Mouse (Mus musculus): Measurements from ENCODE around the gene Trappc11.
"Not testable (repeated sequence)": the region's sequence is repeated elsewhere in the genome, so short reads cannot be mapped to it uniquely, and the experiment has no call there.

The Trappc11 gene

DNA sequence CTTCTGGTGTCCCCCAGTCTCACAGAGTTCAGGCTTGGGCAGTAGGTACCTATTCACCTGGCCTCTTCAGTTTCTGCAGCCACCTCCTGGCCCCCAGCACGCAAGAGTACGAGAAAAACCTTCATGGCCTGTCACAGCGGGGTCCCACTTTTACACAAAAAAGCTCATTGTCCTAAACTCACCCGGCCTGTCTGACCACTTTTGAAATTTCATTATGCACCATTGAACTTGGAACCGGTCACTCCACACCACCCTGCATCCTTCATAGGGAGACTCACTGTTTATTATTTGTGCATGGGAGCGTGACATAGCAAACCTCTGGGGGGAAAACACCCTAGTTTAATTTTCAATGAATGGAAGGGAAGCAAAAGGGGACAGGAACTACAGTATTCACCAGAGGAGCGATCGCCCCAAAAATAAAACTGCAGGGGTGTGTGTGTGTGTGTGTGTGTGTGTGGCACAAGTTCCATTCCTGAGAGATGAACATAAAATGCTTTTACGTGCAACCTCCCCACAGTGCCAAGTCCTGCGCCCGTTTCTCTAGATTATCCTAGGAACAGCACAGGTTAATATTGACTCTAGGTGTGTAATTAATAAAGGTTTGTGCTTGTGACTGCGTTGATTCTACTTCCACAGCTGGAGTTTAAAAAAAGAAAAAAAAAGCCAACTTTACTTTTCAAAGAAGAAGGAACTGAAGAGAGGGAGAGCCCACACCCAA lies 50.8 kb downstream of the Trappc11 start:
- no peak for DNase-seq

- peak; percentile 7 for DNase-seq
Observed at GRCm38 (mm10) chr8:47480039-47480438, 53.2 kb downstream of the Trappc11 start.

GRCm38 (mm10) chr8:47461650-47462049 lies 71.6 kb downstream of the Trappc11 start:
- no peak for DNase-seq

- no peak for DNase-seq
Observed at GRCm38 (mm10) chr8:47459216-47459749, 74.0 kb downstream of the Trappc11 start.

DNA sequence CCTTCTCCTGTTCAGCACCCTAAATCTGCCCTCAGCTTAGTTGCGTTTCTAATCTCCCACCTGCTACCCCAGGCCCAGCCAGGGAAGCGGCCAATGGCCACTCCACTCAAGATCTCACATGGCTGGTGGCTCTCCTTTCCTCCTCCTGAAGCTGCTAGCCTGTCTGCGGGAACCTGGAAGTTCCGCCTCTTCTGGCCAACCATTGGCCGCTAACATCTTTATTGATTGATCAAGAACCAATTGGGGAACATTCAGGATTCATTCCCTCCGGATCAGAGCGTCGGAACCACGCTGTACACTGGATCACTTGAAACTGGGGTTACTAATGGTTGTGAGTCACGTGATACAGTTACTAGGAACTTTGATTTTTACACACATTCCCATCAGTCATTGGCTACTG lies 74.7 kb downstream of the Trappc11 start:
- no peak for DNase-seq

DNA sequence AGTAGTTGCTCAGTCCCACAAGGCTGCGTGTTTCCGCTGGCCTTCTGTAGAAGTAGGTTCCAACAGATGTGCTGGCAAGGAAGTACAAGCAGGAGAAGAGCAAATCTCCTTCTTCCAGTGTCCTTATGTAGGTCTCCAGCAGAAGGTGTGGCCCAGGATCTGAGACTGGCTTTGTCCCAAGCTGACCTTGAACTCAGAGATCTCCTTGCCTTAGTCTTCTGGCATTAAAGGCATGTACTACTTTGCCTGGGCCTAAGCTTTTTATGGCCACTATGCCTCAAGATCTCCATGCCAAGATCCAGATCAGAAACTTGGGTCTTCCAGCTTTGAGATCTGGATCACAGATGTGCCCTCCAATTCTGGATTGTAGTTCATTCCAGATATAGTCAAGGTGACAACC lies 84.1 kb downstream of the Trappc11 start:
- DNase-seq: not testable (repeated sequence)

GRCm38 (mm10) chr8:47446312-47447046 lies 86.8 kb downstream of the Trappc11 start, which contains the start of gene Stox2:
TSS of gene Stox2 (minus strand) at chr8:47446362.
- DNase-seq: no peak
